Mouse (Mus musculus) forebrain, postnatal 0 days (tissue): ENCODE results near the gene Krt8. TPM values are rescaled to one million over a fixed set of nuclear protein-coding genes. Genes with fewer than 3 reads are reported as not detected.

ENCODE experiments used
- ATAC-seq: fragments of 200-750 bp; cut with Nextera tagmentation; 2 replicates; pipeline ENCODE4 v1.8.0; 2017; ENCODE audit warnings: mild to moderate bottlenecking, moderate library complexity
- DNase-seq: peaks from one replicate; pipeline ENCODE4 v3.0.0-alpha.2; 2015
- H3K27ac ChIP-seq: fragments of 300-500 bp; sonication (generic); 2 replicates; pipeline ENCODE4 v1.5.1; 2014; ENCODE audit warnings: low read depth, mild to moderate bottlenecking, antibody characterized with exemption, low read length, moderate library complexity, mixed read lengths
- H3K27me3 ChIP-seq: fragments of 300-500 bp; sonication (generic); 2 replicates; pipeline ENCODE4 v1.6.1; 2014; ENCODE audit warnings: mild to moderate bottlenecking, low read length, mixed read lengths; ENCODE audit not compliant: insufficient read depth
- H3K36me3 ChIP-seq: fragments of 300-500 bp; sonication (generic); 2 replicates; pipeline ENCODE4 v1.6.1; 2014; ENCODE audit warnings: mild to moderate bottlenecking, moderate library complexity; ENCODE audit not compliant: insufficient read depth
- H3K4me1 ChIP-seq: fragments of 300-500 bp; sonication (generic); 2 replicates; pipeline ENCODE4 v1.6.1; 2014; ENCODE audit warnings: antibody characterized with exemption; ENCODE audit not compliant: insufficient read depth
- H3K4me2 ChIP-seq: fragments of 300-500 bp; sonication (generic); 2 replicates; pipeline ENCODE4 v1.6.1; 2014; ENCODE audit warnings: low read depth, mild to moderate bottlenecking, moderate library complexity
- H3K4me3 ChIP-seq: fragments of 300-500 bp; sonication (generic); 2 replicates; pipeline ENCODE4 v1.5.1; 2014; ENCODE audit warnings: low read depth, low read length, mixed read lengths
- H3K9ac ChIP-seq: fragments of 300-500 bp; sonication (generic); 2 replicates; pipeline ENCODE4 v1.6.1; 2014; ENCODE audit warnings: mild to moderate bottlenecking
- H3K9me3 ChIP-seq: fragments of 300-500 bp; sonication (generic); 2 replicates; pipeline ENCODE4 v1.6.1; 2016; ENCODE audit warnings: low read length
- CTCF ChIP-seq: sonication (generic); IDR thresholded peaks from 2 replicates; pipeline ENCODE4 v1.5.1; 2016; ENCODE audit warnings: antibody characterized with exemption, control low read depth, low read depth
- WGBS: fragments of 180-500 bp; shearing (Covaris S2); extraction: QIAGEN DNeasy Blood & Tissue Kit; methylation state at CpG from one replicate; pipeline ENCODE4 v1.1.7; 2014; 5-methylcytosine and 5-hydroxymethylcytosine counted together
- polyA plus RNA-seq: library from polyadenylated mRNA; unstranded; fragments of >200 nt; fragmentation: Nextera tagmentation; extraction: Ambion mirVana; gene quantifications from 2 replicates; pipeline ENCODE4 v1.2.1, GENCODE M21; 2015
- total RNA-seq: library from RNA; depleted of rRNA; stranded (reverse); fragments of >200 nt; gene quantifications from 2 replicates; pipeline ENCODE4 v1.2.3, GENCODE M21; 2014

Krt8 gene
- total and polyA plus RNA-seq, 2 experiments from 2014 or later = 2.2 to 3.9 TPM

DNA sequence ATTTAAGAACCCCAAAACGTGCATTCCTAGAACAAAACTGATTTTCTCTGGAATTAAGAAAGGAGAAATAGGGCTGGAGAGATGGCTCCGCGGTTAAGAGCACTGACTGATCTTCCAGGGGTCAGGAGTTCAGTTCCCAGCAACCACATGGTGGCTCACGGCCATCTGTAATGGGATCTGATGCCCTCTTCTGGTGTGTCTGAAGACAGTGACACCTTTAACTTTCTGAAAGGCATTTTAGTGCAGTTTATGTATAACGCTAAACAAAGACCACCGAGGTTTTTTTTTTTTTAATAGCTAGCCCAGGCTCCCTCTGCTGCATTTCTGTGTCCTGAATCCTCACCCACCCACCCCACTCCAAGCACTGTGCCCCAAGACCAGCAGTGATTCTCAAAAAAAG is 19.5 kb downstream of the Krt8 start:
- no peak overlapping the region for H3K4me3 ChIP-seq
- no peaks in the 10 kb centered on the region for H3K9me3 ChIP-seq
- H3K9ac ChIP-seq = peak overlapping the region; percentile 34; the same call in 1 of the 2 replicates
- H3K4me1 ChIP-seq = no peaks in the 10 kb centered on the region
- no peaks in the 10 kb centered on the region for H3K36me3 ChIP-seq
- H3K4me2 ChIP-seq = no peak overlapping the region
- DNase-seq (no peak), ATAC-seq (no peak; the same call in 1 of the 2 replicates)
- no peak for TF ChIP-seq CTCF
- 17% methylated on average over 6 of the region's 6 CpGs for WGBS
- no peak overlapping the region for H3K27ac ChIP-seq
- H3K27me3 ChIP-seq = no peaks in the 10 kb centered on the region

DNA sequence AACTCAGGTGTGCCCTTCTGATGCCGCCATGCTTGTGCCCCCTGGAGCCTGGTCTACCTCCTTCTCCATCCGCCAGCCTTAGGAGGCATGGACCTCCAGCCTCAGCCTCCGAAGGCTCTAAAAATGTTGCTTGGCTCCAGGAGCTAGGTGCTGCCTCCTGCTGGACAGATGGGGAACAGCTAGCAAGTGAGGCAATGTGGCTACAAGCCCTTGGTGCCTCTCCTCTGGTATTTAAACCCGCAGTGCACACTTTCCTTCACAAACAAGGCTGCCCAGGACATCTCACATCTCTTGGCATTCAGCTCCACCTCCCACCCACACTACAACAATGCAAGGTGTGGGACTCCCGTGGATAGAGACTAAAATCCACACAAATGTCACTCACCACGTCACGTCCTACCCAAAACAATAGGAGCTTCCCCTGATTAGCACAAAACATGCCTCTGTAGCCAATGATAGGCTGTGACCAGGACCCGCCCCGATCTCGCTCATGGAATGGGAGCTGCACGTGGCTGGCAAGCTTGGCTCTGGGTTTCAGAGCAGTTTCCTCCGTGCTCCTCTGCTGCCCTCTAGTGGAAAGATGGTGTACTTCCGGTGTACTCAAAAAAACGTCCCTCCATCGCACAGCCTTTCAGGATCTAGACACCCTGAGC is 20.2 kb downstream of the Krt8 start:
- ATAC-seq = peak; percentile 99
- Histone ChIP-seq H3K4me3 (peak overlapping the region; percentile 16), H3K4me2 (peak overlapping the region; percentile 42), H3K4me1 (no peaks in the 10 kb centered on the region), H3K36me3 (no peaks in the 10 kb centered on the region), H3K27me3 (no peaks in the 10 kb centered on the region), H3K9me3 (no peaks in the 10 kb centered on the region), H3K27ac (peak overlapping the region; percentile 62), H3K9ac (peak overlapping the region; percentile 34; the same call in 1 of the 2 replicates)
- WGBS = 3% methylated on average over 15 of the region's 15 CpGs
- TF ChIP-seq CTCF = peak; percentile 97
- DNase-seq = peak; percentile 99

DNA sequence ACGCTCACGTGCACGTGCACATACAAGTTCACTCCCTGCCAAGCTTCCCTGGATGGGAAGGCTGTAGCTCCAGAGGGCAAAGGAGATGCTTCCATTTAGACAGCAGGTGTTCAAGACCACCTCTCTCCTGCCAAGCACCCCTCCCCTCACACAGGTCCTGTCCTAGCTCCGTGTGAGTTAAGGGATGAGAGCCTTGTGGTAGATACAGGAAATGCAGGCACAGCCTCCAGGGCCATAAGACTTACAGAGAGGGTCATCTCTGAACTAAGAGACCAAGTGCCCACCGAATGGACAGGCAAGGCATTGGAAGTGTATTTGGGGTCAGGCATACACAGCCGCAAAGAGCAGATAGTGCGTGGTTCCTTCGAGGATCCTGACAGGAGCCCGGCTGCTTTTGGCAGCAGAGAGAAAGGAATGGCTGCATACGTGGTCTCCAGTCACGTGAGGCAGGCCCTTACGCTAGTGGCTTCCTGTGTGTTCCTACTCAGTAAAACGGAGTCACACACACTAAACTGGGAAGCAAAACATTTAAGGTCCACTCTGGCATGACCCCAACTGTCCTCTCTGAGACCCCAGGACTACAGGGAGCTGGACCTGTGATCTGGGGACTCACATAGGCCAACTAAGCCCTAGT is 20.9 kb downstream of the Krt8 start:
- H3K4me1 ChIP-seq = no peaks in the 10 kb centered on the region
- H3K27ac ChIP-seq = peak overlapping the region; percentile 62
- 80% methylated on average over 13 of the region's 13 CpGs for WGBS
- peak overlapping the region; percentile 16; the same call in 1 of the 2 replicates for H3K4me3 ChIP-seq
- ATAC-seq (no peak), DNase-seq (peak; percentile 32)
- H3K27me3 ChIP-seq = no peaks in the 10 kb centered on the region
- H3K9ac ChIP-seq = no peak overlapping the region
- TF ChIP-seq CTCF = peak; percentile 37
- peak overlapping the region; percentile 42 for H3K4me2 ChIP-seq
- H3K9me3 ChIP-seq = no peaks in the 10 kb centered on the region
- H3K36me3 ChIP-seq = no peaks in the 10 kb centered on the region

DNA sequence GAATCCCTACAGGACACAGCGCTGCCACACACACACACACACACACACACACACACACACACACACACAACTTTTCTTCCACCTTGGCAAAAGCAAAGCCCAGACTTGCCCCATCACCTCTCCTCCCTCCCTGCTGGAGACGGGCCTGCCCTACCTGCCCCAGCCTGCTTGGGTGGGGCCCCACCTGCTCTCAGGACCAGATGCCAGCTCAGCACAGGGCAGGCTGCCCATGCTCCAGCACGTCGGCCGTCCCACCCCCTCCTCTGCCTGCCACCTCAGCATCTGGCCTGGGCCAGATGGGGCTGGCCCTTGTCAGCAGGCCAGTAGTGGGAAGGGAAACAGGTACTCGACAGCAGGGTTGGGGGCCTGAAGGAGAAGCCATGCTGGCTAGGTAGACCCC is 23.4 kb downstream of the Krt8 start:
- H3K36me3 ChIP-seq = no peaks in the 10 kb centered on the region
- H3K9ac ChIP-seq = no peak overlapping the region
- H3K27me3 ChIP-seq = no peaks in the 10 kb centered on the region
- H3K4me1 ChIP-seq = peaks cover 6% of the 10 kb centered on the region; the same call in 1 of the 2 replicates
- H3K27ac ChIP-seq = no peak overlapping the region
- no peak overlapping the region for H3K4me2 ChIP-seq
- 75% methylated on average over 6 of the region's 6 CpGs for WGBS
- ATAC-seq = no peak
- DNase-seq = no peak
- TF ChIP-seq CTCF = no peak
- no peaks in the 10 kb centered on the region for H3K9me3 ChIP-seq
- no peak overlapping the region for H3K4me3 ChIP-seq

GRCm38 (mm10) chr15:101977043-101977726 is 27.1 kb downstream of the Krt8 start:
- Histone ChIP-seq H3K4me3 (peak overlapping the region; percentile 38), H3K36me3 (no peaks in the 10 kb centered on the region), H3K9me3 (no peaks in the 10 kb centered on the region), H3K27me3 (no peaks in the 10 kb centered on the region; the same call in 1 of the 2 replicates), H3K4me1 (peaks cover 6% of the 10 kb centered on the region; the same call in 1 of the 2 replicates), H3K27ac (no peak overlapping the region), H3K9ac (peak overlapping the region; percentile 51), H3K4me2 (peak overlapping the region; percentile 87)
- 5% methylated on average over 36 of the region's 39 CpGs for WGBS
- TF ChIP-seq CTCF = no peak
- ATAC-seq = peak; percentile 77
- peak; percentile 73 for DNase-seq

DNA sequence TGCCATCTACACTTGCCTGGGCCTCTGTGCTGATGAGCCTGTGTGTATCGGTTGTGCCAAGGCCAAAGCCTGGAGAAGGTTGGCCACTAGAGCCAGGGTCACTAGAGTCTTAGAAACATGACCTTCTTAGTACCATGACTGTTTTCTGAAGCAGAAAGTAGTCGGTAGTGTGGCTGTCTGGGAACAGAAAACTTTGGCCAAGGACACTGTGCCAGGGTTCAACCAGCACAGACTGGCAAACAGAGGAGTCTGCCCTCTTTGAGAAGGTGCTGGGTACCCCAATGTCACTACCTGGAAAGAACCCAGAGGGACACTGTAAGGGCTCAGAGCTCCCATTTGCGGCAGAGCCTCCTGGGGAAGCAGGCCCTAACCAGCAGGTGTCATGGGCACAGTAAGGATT is 27.6 kb downstream of the Krt8 start:
- Histone ChIP-seq H3K4me2 (no peak overlapping the region), H3K4me1 (peaks cover 6% of the 10 kb centered on the region; the same call in 1 of the 2 replicates), H3K27ac (no peak overlapping the region), H3K27me3 (no peaks in the 10 kb centered on the region; the same call in 1 of the 2 replicates), H3K9me3 (no peaks in the 10 kb centered on the region), H3K9ac (peak overlapping the region; percentile 51; the same call in 1 of the 2 replicates), H3K4me3 (no peak overlapping the region), H3K36me3 (no peaks in the 10 kb centered on the region)
- DNase-seq (no peak), ATAC-seq (no peak)
- 64% methylated on average over 3 of the region's 3 CpGs for WGBS
- no peak for TF ChIP-seq CTCF
